Mouse (Mus musculus) frontal cortex, postnatal 36 days (tissue): Measurements from ENCODE around the gene Micall1.

Experiments
- DNase-seq, 2 experiments: peaks; one replicate each; pipeline ENCODE4 v3.0.0; 2022; ENCODE audit warnings: low spot score in 2 of 2

The Micall1 gene

DNA sequence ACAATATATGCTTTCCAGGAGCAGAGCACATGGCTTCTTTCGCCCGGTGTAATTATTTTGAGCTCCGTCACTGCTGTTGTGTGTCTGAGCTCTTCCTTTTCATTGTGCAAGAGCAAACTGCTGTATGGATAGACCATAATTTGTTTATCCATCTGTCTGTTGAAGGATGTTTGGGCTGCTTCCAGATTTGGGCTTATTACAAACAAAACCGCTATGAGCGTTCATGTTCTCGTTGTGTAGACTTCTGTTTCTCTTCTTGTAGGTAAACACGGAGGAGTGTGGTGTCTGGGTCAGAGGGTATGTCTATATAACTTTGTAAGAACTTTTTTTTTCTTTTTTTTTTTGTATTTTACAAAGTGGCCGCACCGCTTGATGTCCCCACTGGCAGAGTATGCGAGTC lies 76.5 kb downstream of the Micall1 start:
- DNase-seq, result no peak
